Mouse (Mus musculus): ENCODE data around the gene Il4i1.

DNA sequence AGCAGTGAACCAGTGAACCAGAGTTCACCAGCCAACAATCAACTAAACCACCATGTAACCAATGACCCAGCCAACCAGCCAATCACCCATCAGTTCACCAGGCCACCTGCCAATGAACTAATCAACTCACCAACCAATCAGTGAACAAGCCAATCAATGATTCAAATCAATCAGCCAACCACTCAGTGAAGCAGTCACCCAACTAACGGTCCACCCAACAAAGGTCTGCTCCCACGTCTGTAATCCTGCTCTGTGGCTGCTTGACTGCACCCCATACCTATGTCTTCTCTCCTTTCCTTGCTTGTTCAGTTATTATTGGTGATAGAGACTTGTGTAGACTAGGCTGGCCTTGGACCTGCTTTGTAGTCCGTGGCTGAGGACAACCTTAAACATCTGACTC lies 2.2 kb upstream of the Il4i1 start:
- no peak for TF ChIP-seq CTCF (conservative IDR thresholded peaks at IDR 0.05; ENCODE audit: low read length)
- TF ChIP-seq NANOG (IDR thresholded peaks at IDR 0.05; ENCODE audit: borderline replicate concordance, low read length): no peak
